9 mouse cellular contexts compared by ENCODE assay signal in genomic region chr6:85159092-85159760, GRCm38 (mm10). TPM values are rescaled to one million over a fixed set of nuclear protein-coding genes. Genes with fewer than 3 reads are reported as not detected.
A peak's percentile ranks its signal among the peaks of the same experiment; 100 is the strongest.
DNase-seq lines count a peak whose midpoint lies in the region; ATAC-seq and TF ChIP-seq lines count a peak whose summit lies in the region.
"Not testable (repeated sequence)": the region's sequence is repeated elsewhere in the genome, so short reads cannot be mapped to it uniquely, and the experiment has no call there.
"Had no signal": no experiment of that assay in that cellular context is flagged by ENCODE, and none has a peak within 500 bp of the region (broad histone marks: within the 10 kb centered on the region; RNA-seq: fewer than 3 reads in every experiment).

No protein-coding gene starts in this region.

- peak; percentile 46 for TF ChIP-seq CTCF in E14TG2a.4 (conservative IDR thresholded peaks at IDR 0.05; ENCODE audit: low read length)
- peak; percentile 66 for TF ChIP-seq CTCF in brain, embryonic 14.5 days (IDR thresholded peaks at IDR 0.05; ENCODE audit: borderline replicate concordance, extremely low read depth, insufficient read depth, insufficient read length)
- peak; percentile 68; the same call in 1 of the 2 replicates for TF ChIP-seq CTCF in thymus, adult 2 months (IDR thresholded peaks at IDR 0.05; ENCODE audit: borderline replicate concordance, control insufficient read depth, extremely low read depth, insufficient read depth, low read length, poor library complexity)

- H3K36me3 ChIP-seq in E14TG2a.4 (ENCODE audit: insufficient read depth, low read length); forebrain, embryonic 11.5 days (ENCODE audit: control insufficient read depth, insufficient read depth, low read length); neural tube, embryonic 14.5 days (ENCODE audit: control insufficient read depth, insufficient read depth, low read length); thymus, adult 2 months (ENCODE audit: control insufficient read depth, insufficient read depth, low read length): not testable (repeated sequence)

- not testable (repeated sequence) for H3K9ac ChIP-seq in forebrain, embryonic 11.5 days (ENCODE audit: low read length); neural tube, embryonic 14.5 days (replicated peaks; ENCODE audit: low read depth, low read length)

- H3K9me3 ChIP-seq in E14TG2a.4 (ENCODE audit: low read length); forebrain, embryonic 11.5 days (ENCODE audit: control insufficient read depth, low read length); neural tube, embryonic 14.5 days (ENCODE audit: control insufficient read depth, low read length): not testable (repeated sequence)

- not testable (repeated sequence) for H3K4me3 ChIP-seq in E14TG2a.4 (replicated peaks; ENCODE audit: low read length); forebrain, embryonic 11.5 days (ENCODE audit: low read depth, low read length); neural tube, embryonic 14.5 days (ENCODE audit: low read depth, low read length); thymus, adult 2 months (ENCODE audit: control insufficient read depth, insufficient read depth, low read length)

- not testable (repeated sequence) for TF ChIP-seq POLR2A in brain, embryonic 14.5 days (IDR thresholded peaks at IDR 0.05; ENCODE audit: borderline replicate concordance, extremely low read depth, insufficient read depth, insufficient read length, poor library complexity, severe bottlenecking); thymus, adult 2 months (IDR thresholded peaks at IDR 0.05; ENCODE audit: control insufficient read depth, extremely low read depth, insufficient read depth, low read length, poor library complexity)

- peaks cover 24% of the 10 kb centered on the region for H3K4me1 ChIP-seq in E14TG2a.4 (replicated peaks; ENCODE audit: low read depth, low read length)
- not testable (repeated sequence) for H3K4me1 ChIP-seq in forebrain, embryonic 11.5 days (replicated peaks; ENCODE audit: control insufficient read depth, insufficient read depth, low read length); neural tube, embryonic 14.5 days (ENCODE audit: control insufficient read depth, insufficient read depth, low read length); thymus, adult 2 months (replicated peaks; ENCODE audit: control insufficient read depth, insufficient read depth, low read length)

- not testable (repeated sequence) for H3K4me2 ChIP-seq in forebrain, embryonic 11.5 days (ENCODE audit: low read depth, low read length, severe bottlenecking); neural tube, embryonic 14.5 days (ENCODE audit: low read depth, low read length)

- 14% methylated on average over 6 of the region's 6 CpGs for WGBS in forebrain, embryonic 11.5 days
- 21% methylated on average over 6 of the region's 6 CpGs for WGBS in neural tube, embryonic 14.5 days
- 30% methylated on average over 6 of the region's 6 CpGs for WGBS in thymus, adult 2 months

- peak; percentile 59; the same call in 1 of the 2 replicates for ATAC-seq in forebrain, embryonic 11.5 days (replicated peaks; ENCODE audit: low FRiP score)
- ATAC-seq in hematopoietic stem cell, adult 5-6 weeks (replicated peaks in 1 of 2; ENCODE audit: insufficient read depth in 1 of 2, low FRiP score in 2 of 2, low TSS enrichment in 1 of 2, low read depth in 1 of 2, poor library complexity in 2 of 2, severe bottlenecking in 2 of 2) = peak; percentile 44 to 56; a peak in 3 of 4 replicates
- ATAC-seq in neural tube, embryonic 14.5 days (ENCODE audit: low read depth) = peak; percentile 49; the same call in 1 of the 2 replicates

- peak; percentile 81 for DNase-seq in brain, embryonic 14.5 days (ENCODE audit: low read depth)
- DNase-seq in forebrain, embryonic 11.5 days (ENCODE audit: low spot score) = peak; percentile 81
- DNase-seq in kidney, postnatal 36 days = peak; percentile 51 to 82
- peak; percentile 14 to 25 for DNase-seq in lung, adult 18-20 months
- DNase-seq in thymus, adult 2 months = peak; percentile 47

- peaks cover 16% of the 10 kb centered on the region for H3K27me3 ChIP-seq in E14TG2a.4 (ENCODE audit: insufficient read depth, low read length)
- not testable (repeated sequence) for H3K27me3 ChIP-seq in forebrain, embryonic 11.5 days (ENCODE audit: control insufficient read depth, insufficient read depth, low read length); neural tube, embryonic 14.5 days (ENCODE audit: control insufficient read depth, insufficient read depth, low read length); thymus, adult 2 months (ENCODE audit: control insufficient read depth, insufficient read depth, low read length)

- H3K27ac ChIP-seq in forebrain, embryonic 11.5 days (ENCODE audit: low read depth, low read length); neural tube, embryonic 14.5 days (ENCODE audit: low read depth, low read length); thymus, adult 2 months (ENCODE audit: control insufficient read depth, insufficient read depth, low read length): not testable (repeated sequence)

RNA-seq across cellular contexts. Expression of gene Spr, which starts 21.7 kb away (rescaled TPM):
- polyA plus RNA-seq in brain, embryonic 14.5 days (2012; rRNA removed) = 8.0 and 10.5 TPM in 2 replicates
- 65.3 and 74.2 TPM in 2 replicates for polyA plus RNA-seq in forebrain, embryonic 11.5 days (2014; fragmentation: Nextera tagmentation; extraction: Ambion mirVana)
- 26.1 and 31.2 TPM in 2 replicates for total RNA-seq in hematopoietic stem cell, adult 5-6 weeks (2017)
- polyA plus RNA-seq in neural tube, embryonic 14.5 days (2014; fragmentation: Nextera tagmentation; extraction: Ambion mirVana) = 33.7 and 38.6 TPM in 2 replicates
- polyA plus RNA-seq in thymus, adult 2 months (2012; rRNA removed) = 20.4 and 21.0 TPM in 2 replicates

RNA-seq across cellular contexts. Expression of gene Emx1, which starts 28.0 kb away (rescaled TPM):
- 13.9 and 69.3 TPM in 2 replicates for polyA plus RNA-seq in brain, embryonic 14.5 days (2012; rRNA removed)
- 63.5 and 67.2 TPM in 2 replicates for polyA plus RNA-seq in forebrain, embryonic 11.5 days (2014; fragmentation: Nextera tagmentation; extraction: Ambion mirVana)
- not detected in 2 replicates for total RNA-seq in hematopoietic stem cell, adult 5-6 weeks (2017)
- polyA plus RNA-seq in neural tube, embryonic 14.5 days (2014; fragmentation: Nextera tagmentation; extraction: Ambion mirVana) = 0.21 TPM in 1 of 2 replicates, not detected in the other
- polyA plus RNA-seq in thymus, adult 2 months (2012; rRNA removed) = 0.23 and 0.40 TPM in 2 replicates
- polyA plus RNA-seq: heart, embryonic 11.5 days had no signal

Comparison
In these comparisons a context has a peak if more than half of its experiments do, and no peak if none do; other contexts are left out.
1. DNase-seq: peak in every context shown above with its lines; median percentile 81 in brain, embryonic 14.5 days; 81 in forebrain, embryonic 11.5 days; 66 in kidney, postnatal 36 days; 47 in thymus, adult 2 months; 20 in lung, adult 18-20 months.
2. RNA of gene Emx1, which starts 28.0 kb away (polyA plus RNA-seq): 63.5 to 67.2 TPM in forebrain, embryonic 11.5 days and 13.9 to 69.3 TPM in brain, embryonic 14.5 days; 0.23 to 0.40 TPM in thymus, adult 2 months and 0.21 TPM in neural tube, embryonic 14.5 days; every median in the first group is over 10 times any median in the second.
3. Peak in every context shown above with its lines, with median percentiles within 50 percentile points of each other: CTCF ChIP-seq and ATAC-seq.